Comparison of ENCODE assay signal across 12 mouse cellular contexts in genomic region chr4:141257440-141257839, GRCm38 (mm10). TPM values are rescaled to one million over a fixed set of nuclear protein-coding genes. Genes with fewer than 3 reads are reported as not detected.
A peak's percentile ranks its signal among the peaks of the same experiment; 100 is the strongest.
DNase-seq lines count a peak whose midpoint lies in the region; ATAC-seq and TF ChIP-seq lines count a peak whose summit lies in the region.
"Had no signal": no experiment of that assay in that cellular context is flagged by ENCODE, and none has a peak within 500 bp of the region (broad histone marks: within the 10 kb centered on the region; RNA-seq: fewer than 3 reads in every experiment).

No protein-coding gene starts in this region.

- no peak for ATAC-seq in CD4-positive, CD25-positive, alpha-beta regulatory T cell, adult 4 months
- ATAC-seq in liver, embryonic 12.5 days, result no peak
- ATAC-seq in G1E (ENCODE audit: extremely low read depth, insufficient number of reproducible peaks, low FRiP score, poor library complexity, severe bottlenecking), result no peak
- peak; percentile 54; the same call in 1 of the 2 replicates for ATAC-seq in megakaryocyte, adult 5-6 weeks (ENCODE audit: poor library complexity, severe bottlenecking)

- H3K4me1 ChIP-seq in liver, adult 2 months (ENCODE audit: control insufficient read depth, insufficient read depth, low read length), result peaks cover 3% of the 10 kb centered on the region; the same call in 1 of the 2 replicates
- H3K4me1 ChIP-seq in liver, embryonic 12.5 days, result no peaks in the 10 kb centered on the region
- H3K4me1 ChIP-seq in G1E (ENCODE audit: insufficient read depth, low read depth, low read length), result no peaks in the 10 kb centered on the region

- DNase-seq in CD4-positive, CD25-positive, alpha-beta regulatory T cell, adult 2 months (ENCODE audit: low read depth, low spot score), result peak; percentile 56
- no peak for DNase-seq in liver, adult 2 months (ENCODE audit: extremely low read depth, low read depth, low spot score)
- no peak for DNase-seq in G1E (ENCODE audit: low spot score)
- DNase-seq in T-cell, adult 2 months (ENCODE audit: low spot score), result no peak
- DNase-seq in ovary, postnatal 10 days (ENCODE audit: low spot score), result no peak
- DNase-seq: cerebellum, adult 11-12 months; heart, postnatal 14 days; lung, postnatal 10 days; right cerebral cortex, postnatal 14 days had no signal

- H3K9me3 ChIP-seq in liver, embryonic 12.5 days (replicated peaks), result peaks cover 11% of the 10 kb centered on the region
- H3K9me3 ChIP-seq in G1E (replicated peaks), result no peaks in the 10 kb centered on the region

- H3K9ac ChIP-seq in liver, adult 2 months (ENCODE audit: low read depth, low read length), result no peak overlapping the region
- no peak overlapping the region for H3K9ac ChIP-seq in liver, embryonic 12.5 days

- TF ChIP-seq CTCF in liver, adult 2 months (IDR thresholded peaks at IDR 0.05; ENCODE audit: low read depth, low read length), result peak; percentile 68
- TF ChIP-seq CTCF in G1E (IDR thresholded peaks at IDR 0.05; ENCODE audit: low read depth, low read length), result peak; percentile 80

- H3K4me3 ChIP-seq in liver, adult 2 months (ENCODE audit: insufficient read depth, low read depth, low read length), result no peak overlapping the region
- H3K4me3 ChIP-seq in liver, embryonic 12.5 days, result no peak overlapping the region
- H3K4me3 ChIP-seq in G1E (ENCODE audit: low read depth, low read length), result no peak overlapping the region

- no peak for TF ChIP-seq POLR2A in liver, adult 2 months (IDR thresholded peaks at IDR 0.05; ENCODE audit: extremely low read depth, insufficient read depth, low read length)

- H3K27ac ChIP-seq in liver, adult 2 months (replicated peaks; ENCODE audit: insufficient read depth, low read depth, low read length), result no peak overlapping the region
- H3K27ac ChIP-seq in liver, embryonic 12.5 days, result no peak overlapping the region

- no peaks in the 10 kb centered on the region for H3K79me2 ChIP-seq in liver, adult 2 months (ENCODE audit: control insufficient read depth, insufficient read depth, low read length)

- no peaks in the 10 kb centered on the region for H3K27me3 ChIP-seq in liver, adult 2 months (ENCODE audit: control insufficient read depth, insufficient read depth, low read length)
- H3K27me3 ChIP-seq in liver, embryonic 12.5 days (replicated peaks), result peaks cover 5% of the 10 kb centered on the region; the same call in 1 of the 2 replicates
- peaks cover 9% of the 10 kb centered on the region; the same call in 1 of the 2 replicates for H3K27me3 ChIP-seq in G1E (ENCODE audit: insufficient read depth, low read length)

- H3K4me2 ChIP-seq in liver, embryonic 12.5 days, result no peak overlapping the region

- no peaks in the 10 kb centered on the region; the same call in 1 of the 2 replicates for H3K36me3 ChIP-seq in liver, adult 2 months (ENCODE audit: control insufficient read depth, insufficient read depth, low read length)
- no peaks in the 10 kb centered on the region for H3K36me3 ChIP-seq in liver, embryonic 12.5 days
- H3K36me3 ChIP-seq in G1E (replicated peaks), result no peaks in the 10 kb centered on the region

- WGBS in liver, adult 2 months, result 83% methylated on average over 5 of the region's 5 CpGs
- WGBS in liver, embryonic 12.5 days (ENCODE audit: insufficient replicate concordance), result 57% methylated on average over 5 of the region's 5 CpGs

RNA-seq across cellular contexts. Expression of gene Arhgef19, which starts 18.1 kb away (rescaled TPM):
- not detected for polyA plus RNA-seq in CD4-positive, CD25-positive, alpha-beta regulatory T cell, adult 4 months (2017; shearing (Covaris generic))
- total RNA-seq in liver, adult 2 months (2014; rRNA removed), result 14.4 and 25.8 TPM in 2 replicates
- 34.3 and 64.4 TPM in 2 replicates for polyA plus RNA-seq in liver, adult 2 months (2012; rRNA removed)
- polyA plus RNA-seq in liver, embryonic 12.5 days (2016; fragmentation: Nextera tagmentation; extraction: Ambion mirVana), result 1.9 and 2.4 TPM in 2 replicates
- total RNA-seq in G1E (2014; fragmentation: Nextera tagmentation) (not detected in 2 replicates), G1E (2017) (0.06 TPM in 1 of 2 replicates, not detected in the other)
- not detected in 2 replicates for polyA plus RNA-seq in G1E (2012)
- total RNA-seq in megakaryocyte, adult 5-6 weeks (2015), result not detected in 2 replicates
- not detected in 2 replicates for total RNA-seq in megakaryocyte, adult 5-6 weeks (2017)

RNA-seq across cellular contexts. Expression of gene Epha2, which starts 43.6 kb away (rescaled TPM):
- under 1 TPM in 1 of 2 experiments, not detected in 1; 0.34 TPM for polyA plus RNA-seq in CD4-positive, CD25-positive, alpha-beta regulatory T cell, adult 4 months (2017; shearing (Covaris generic))
- total RNA-seq in liver, adult 2 months (2014; rRNA removed), result 7.7 and 9.3 TPM in 2 replicates
- polyA plus RNA-seq in liver, adult 2 months (2012; rRNA removed), result 11.6 and 12.0 TPM in 2 replicates
- polyA plus RNA-seq in liver, embryonic 12.5 days (2016; fragmentation: Nextera tagmentation; extraction: Ambion mirVana), result 2.1 TPM in 2 replicates
- total RNA-seq in G1E (2014; fragmentation: Nextera tagmentation) (not detected in 2 replicates), G1E (2017) (not detected in 2 replicates)
- polyA plus RNA-seq in G1E (2012), result not detected in 2 replicates
- total RNA-seq in megakaryocyte, adult 5-6 weeks (2015), result 1.1 TPM in 2 replicates
- total RNA-seq in megakaryocyte, adult 5-6 weeks (2017), result 1.3 and 2.1 TPM in 2 replicates

RNA-seq across cellular contexts. Expression of gene Rsg1, which starts 43.7 kb away (rescaled TPM):
- polyA plus RNA-seq in CD4-positive, CD25-positive, alpha-beta regulatory T cell, adult 4 months (2017; shearing (Covaris generic)), result 1 to 10 TPM; 3.0 to 4.7 TPM
- 0.40 and 0.55 TPM in 2 replicates for total RNA-seq in liver, adult 2 months (2014; rRNA removed)
- polyA plus RNA-seq in liver, adult 2 months (2012; rRNA removed), result 0.40 and 0.50 TPM in 2 replicates
- 3.3 and 3.5 TPM in 2 replicates for polyA plus RNA-seq in liver, embryonic 12.5 days (2016; fragmentation: Nextera tagmentation; extraction: Ambion mirVana)
- 1.0 and 2.0 TPM in 2 replicates for total RNA-seq in G1E (2014; fragmentation: Nextera tagmentation)
- total RNA-seq in G1E (2017), result 0.93 and 1.6 TPM in 2 replicates
- polyA plus RNA-seq in G1E (2012), result 0.56 and 0.87 TPM in 2 replicates
- not detected in 2 replicates for total RNA-seq in megakaryocyte, adult 5-6 weeks (2015)
- 0.77 and 0.95 TPM in 2 replicates for total RNA-seq in megakaryocyte, adult 5-6 weeks (2017)

Comparison
In these comparisons a context has a peak if more than half of its experiments do, and no peak if none do; other contexts are left out.
1. RNA of gene Arhgef19, which starts 18.1 kb away (polyA plus RNA-seq): 34.3 to 64.4 TPM in liver, adult 2 months; 1.9 to 2.4 TPM in liver, embryonic 12.5 days, not detected in CD4-positive, CD25-positive, alpha-beta regulatory T cell, adult 4 months and not detected in G1E; every median in the first group is over 10 times any median in the second.